Mouse (Mus musculus): ENCODE results near the gene Zfp52. TPM values are rescaled to one million over a fixed set of nuclear protein-coding genes. Genes with fewer than 3 reads are reported as not detected.

Zfp52 gene
- total RNA-seq (2021) = 1 to 10 TPM; 7.5 to 8.9 TPM

DNA sequence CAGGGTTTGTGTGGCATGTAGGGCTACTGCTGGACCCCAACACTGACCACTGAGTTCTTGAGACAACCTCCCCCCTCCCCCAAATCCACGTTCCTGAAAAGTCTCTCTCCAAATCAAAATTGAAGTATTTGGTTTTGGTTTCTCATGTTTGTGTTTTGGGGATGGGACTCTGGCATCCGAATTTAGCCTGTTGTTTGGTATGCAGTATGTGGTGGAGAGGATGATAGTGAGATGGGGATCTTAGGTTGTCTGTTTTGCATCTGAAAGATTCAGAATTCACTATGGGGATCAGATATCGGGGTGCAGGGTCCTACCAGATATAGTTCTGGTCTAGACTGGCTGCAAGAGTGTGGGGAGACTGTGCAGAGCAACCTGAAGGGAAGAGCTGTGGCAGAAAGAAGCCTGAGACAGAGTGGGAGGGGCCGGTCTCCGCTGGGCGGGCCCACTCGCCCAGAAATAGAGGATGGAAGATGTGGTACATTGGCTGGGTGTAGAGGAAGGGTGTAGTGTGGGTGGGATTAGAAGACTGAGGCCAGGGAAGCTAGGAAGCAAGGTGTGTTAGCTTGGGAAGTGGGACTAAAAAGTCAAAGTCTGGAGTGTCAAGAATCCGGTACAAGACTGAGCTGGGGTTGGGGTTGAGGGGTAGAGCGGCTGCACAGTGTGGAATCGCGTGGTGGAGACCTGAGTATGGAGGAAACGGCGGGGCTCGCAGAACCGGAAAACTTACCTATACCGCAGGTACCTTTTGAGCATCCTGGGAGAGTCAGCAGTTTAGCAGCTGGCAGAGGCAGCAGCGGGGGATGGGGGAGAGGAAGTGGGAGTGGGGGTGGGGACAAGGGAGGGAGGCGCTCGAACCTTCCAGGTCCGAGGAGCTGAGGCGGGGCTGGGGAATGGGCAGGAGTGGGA, at the start of gene Zfp52:
Zfp52 (plus strand) TSS at position 444 of the 906 bp plus-strand sequence.
- peak; percentile 57 to 60 for DNase-seq

DNA sequence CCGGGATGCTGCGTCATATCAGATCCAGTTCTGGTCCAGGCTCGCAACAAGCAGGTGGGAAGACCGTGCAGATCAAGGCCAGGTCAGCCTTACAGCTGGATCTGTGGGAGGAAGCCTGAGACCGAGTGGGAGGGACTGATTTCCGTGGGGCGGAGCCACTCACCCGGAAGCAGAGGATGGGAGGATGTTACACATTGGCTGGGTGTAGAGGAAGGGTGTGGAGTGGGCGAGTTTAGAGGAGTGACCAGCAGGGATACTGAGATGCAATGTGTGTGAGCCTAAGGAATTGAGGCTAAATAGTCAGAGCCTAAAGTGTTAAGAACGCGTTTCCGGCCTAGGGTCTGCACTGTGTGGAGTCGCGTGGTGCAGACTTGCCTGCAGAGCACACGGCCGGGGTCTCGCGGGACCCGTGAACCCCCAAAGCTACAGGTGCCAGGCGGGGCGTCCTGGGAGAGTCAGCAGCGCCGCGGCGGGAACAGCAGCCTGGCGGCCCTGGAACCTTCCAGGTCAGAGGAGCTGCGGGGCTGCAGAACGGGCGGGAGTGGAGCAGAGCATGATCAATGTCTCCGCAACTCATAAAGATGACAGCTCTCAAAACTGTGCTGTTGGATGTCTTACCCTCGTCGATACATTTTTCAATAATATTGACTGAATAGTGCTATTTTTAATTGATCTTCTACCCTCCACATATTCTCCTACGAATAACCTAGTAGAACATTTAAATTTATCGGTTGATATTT, 46.4 kb upstream of the Zfp52 start, which contains the start of gene Zfp53:
Zfp53 (plus strand) TSS at position 239 of the 740 bp plus-strand sequence.
- peak; percentile 83 to 84 for DNase-seq

DNA sequence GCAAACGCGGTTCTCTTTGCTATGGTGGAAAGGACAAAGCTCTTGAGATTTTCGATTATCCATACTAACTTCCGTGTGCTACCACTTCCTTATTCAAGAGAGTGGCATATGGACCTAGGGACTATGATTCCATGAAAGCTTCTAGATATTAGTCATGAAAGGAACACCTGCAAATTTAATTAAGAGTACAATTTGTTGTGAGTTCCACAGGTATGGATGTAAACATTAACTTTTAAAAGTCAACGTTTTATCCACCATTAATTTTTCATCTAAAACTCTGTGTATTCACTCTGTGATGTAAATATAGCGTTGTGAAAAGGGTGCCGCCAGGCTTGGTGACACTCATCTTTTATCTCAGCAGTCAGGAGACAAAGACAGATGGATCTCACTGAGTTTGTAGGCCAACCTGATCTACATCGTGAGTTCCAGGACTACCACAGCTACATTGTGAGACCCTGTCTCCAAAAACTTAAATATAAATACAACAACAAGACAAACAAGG, 45.8 kb upstream of the Zfp52 start:
- no peak for DNase-seq

DNA sequence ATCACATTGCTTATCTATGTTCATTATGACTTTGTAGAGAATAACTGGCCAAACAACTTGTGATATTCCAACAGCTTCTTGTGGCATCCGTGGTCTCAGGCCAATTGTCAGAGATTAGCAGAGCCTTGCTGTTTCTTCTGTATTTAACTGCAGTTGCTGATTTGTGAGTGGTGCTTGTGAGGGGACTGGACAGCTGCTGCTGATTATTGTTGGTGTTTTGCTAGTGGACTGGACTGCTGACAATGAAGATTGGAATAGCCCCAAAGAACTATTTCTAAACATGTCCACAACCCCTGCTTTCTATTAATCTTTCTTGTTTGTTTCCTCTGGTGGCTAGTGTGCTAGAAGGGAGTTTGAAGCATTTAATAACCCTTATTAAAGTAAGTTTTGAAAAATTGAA, 34.0 kb upstream of the Zfp52 start:
- no peak for DNase-seq

DNA sequence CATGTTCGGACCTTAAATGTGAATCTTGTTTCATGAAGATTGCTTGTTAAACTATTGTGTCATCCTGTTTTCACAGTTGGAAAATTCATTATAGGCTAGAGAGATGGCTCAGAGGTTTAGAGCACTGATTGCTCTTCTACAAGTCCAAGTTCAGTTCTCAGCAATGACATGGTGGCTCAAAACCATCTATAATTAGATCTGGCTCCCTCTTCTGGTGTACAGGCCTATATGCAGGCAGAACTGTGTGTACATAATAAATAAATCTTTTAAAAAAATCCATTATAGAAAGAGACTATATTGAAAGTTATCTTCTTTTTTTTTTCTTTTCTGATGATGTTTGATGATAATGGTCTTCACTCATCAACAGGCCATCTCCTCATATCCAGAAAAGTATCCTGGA, 30.8 kb upstream of the Zfp52 start:
- DNase-seq = no peak

DNA sequence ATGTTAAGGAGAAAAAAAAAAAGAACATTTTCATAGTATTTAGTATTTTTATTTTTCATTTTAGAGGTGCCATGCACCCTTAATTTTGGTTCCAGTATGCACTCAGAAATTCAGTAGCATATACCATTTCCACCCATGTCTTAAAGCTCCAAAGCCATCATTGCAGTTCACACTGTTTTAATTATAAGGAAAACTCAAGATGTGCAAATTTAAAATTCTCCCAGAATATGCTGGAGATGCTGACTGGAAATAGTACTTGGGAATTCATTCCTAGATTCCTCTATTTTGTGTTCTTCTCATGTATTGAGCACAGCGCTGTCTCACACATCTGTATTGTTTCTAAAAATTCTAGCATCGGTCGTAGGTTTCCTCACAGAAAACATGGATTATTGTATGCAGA, 29.1 kb upstream of the Zfp52 start:
- no peak for DNase-seq

DNA sequence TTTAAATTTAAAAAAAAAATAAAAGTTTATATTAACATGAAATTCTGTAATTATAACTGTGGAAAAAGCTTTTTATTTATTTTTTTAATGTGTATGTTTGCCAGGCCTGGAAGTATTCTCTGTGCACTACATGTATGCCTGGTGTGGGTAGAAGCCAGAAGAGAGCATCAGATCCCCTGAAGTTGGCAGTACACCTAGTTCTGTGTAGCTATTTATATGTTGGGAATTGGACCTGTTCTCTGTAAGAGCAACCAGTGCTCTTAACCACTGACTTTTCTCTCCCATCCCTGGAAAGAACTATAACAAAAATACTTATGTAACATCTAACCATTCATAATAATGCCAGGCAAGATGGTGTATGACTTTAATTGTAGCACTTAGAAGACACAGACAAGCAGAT, 25.6 kb upstream of the Zfp52 start:
- DNase-seq = no peak

DNA sequence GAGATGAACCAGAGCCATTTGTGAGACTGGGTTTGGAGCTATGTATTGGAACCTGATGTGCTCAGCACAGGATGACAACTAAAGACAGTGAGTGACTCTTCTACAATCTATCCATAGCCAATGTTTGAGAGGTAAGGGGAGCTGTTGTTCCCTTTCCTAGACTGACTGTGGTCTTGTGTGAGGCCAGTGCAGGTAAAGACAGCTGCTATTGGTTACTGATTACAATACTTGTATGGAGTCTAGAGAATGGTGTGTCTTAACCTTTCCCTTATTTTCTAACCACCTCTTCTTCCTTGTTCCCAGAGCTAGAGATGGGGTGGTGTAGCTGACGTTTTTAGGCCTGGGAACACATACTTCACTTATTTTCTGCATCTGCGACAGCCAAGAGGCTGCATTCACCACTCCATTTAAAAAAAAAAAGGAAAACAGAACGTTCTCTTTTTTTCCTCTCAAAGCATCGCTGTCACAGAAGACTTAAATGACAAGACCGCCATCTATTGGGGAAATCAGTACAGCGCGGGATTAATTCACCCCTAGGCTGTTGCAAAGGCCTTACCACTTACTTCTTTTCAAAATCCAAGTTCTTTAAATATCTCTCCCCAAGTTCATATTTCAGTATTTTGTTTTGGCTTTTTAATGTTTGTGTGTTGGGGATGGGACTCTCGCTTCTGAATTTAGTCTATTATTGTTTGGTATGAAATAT, 19.8 kb upstream of the Zfp52 start:
- DNase-seq = peak; percentile 51 to 59

DNA sequence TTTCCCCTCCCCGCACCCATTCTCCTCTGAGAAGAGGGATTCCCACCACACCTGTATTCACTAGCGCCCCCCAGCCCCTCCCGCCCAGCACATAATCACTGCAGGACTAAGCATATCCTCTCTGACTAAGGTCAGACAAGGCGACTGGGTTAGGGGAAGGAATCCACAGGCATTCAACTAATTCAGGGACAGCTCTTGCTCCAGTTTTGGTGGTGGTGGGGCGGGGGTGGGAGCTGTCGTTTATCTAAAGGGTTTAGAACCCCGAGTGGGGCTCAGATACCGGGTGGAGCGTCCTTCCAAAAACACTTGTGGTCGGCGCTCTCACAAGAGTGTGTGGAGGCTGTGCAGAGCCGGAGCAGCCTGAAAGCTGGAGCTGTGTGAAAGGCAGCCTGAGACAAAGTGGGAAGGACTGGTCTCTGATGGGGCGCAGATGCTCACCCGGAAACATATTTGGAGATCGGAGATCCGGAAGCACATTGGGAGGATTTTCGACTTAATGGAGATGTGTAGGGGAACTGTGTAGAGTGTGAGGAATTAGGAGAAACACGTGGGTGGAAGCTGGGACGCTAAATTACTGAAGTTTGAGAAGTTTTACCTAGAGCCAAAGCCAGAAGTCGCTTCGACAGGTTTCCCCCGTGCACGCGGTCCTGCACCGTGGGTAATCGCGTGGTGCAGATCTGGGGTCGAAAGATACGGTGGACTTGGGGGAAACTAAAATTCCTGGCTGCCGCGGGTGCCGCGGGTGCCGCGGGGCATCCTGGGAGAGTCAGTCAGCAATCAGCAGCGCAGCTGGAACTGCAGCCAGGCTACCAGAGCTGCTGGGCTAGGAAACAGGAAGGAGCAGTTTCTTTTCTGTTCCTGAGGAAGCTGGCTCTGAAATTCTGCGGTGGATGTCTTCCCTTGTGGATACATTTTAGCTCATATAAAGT, 18.9 kb upstream of the Zfp52 start:
- peak; percentile 58 to 68 for DNase-seq

DNA sequence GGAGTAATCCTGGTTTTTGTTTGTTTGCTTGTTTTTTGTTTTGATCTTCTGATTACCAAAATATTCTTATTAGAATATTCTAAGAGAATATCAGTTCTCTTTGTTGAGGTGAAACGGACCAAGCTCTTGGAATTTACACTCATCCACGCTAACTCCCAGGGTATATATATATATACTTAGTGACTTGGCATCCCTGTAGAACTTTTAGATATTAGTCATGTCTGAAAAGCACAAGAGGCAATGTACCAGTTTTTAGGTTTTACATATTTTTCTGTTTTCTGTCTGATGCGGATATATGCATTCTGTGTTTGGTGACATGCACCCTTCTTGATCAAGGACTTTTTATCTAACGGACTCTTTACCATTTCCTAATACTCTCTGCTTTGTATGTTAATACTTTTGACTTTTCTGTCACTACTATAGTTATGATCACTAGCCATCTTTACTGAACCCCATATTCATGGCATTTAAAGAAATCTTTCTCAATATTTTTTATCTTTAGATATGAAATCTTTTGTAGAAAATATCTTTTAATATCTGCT, 18.1 kb upstream of the Zfp52 start:
- DNase-seq = no peak

DNA sequence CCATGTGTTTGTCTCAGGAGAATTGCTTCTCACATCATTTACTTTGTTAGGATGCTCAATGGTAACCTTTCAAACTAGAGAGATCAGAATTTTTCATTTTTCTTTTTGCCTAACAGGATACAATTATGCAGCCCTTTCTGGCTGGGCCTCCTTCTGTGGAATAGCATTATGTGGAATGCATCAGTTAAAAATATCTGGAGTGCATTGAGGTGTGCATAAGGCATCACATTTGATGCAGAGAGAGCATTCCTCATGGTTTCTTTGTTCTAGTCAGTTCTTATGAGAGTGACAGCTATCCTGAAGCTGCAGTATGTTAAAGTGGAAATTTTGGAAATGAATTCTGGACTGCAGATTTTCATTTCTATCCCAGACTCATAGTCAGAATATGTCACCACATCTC, 9.1 kb upstream of the Zfp52 start:
- DNase-seq = no peak

DNA sequence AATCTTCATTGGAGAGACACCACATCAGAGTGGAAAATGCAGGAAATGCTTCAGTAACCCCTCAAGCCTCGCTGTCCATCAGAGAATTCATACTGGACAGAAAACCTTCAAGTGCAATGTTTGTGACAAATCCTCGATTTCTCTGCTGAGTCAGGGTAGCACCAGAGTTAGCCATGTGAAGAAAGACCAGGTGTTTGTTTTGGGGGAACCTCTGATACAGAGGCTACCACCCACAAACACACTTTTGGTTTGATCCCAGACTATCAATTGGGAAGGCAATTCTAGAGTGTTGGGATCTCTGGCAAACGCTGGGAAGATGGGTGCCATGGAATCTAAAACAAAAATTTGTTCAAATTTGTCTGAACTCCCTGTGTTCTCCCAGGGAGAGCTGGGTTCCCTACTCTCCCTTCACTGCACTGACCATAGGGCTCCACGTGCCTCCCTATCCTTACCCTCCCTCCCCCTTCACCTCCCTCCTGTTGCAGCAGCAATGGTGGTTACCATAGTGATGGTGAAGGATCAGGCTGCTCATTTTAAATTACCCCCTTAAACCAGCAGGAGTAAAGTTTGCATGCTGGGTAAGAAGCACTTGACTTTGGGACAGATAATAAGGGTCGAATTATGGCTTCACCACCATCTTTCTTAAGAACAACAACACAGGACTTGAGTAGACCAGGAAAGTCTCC, 4.6 kb upstream of the Zfp52 start:
- DNase-seq = no peak

DNA sequence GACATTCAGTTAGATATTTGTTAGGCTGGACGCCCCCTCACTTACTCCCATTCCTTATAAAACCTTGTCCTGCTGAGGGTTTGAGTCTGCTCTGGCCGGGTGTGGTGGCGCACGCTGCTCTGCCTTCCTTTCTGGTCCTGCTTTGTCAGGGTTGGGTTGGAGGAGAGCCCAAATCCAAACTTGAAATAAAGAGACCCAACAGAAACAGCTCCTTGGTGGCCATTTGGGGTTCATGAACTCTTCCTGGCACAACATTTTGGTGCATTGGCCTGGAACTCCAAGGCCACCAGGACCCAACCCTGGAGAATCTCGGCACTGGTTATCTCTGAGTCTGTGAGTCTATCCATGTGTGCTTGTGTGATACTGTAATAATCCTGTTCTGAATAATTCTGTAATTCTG, 3.7 kb upstream of the Zfp52 start:
- DNase-seq = peak in 1 of 2 experiments; percentile 15

DNA sequence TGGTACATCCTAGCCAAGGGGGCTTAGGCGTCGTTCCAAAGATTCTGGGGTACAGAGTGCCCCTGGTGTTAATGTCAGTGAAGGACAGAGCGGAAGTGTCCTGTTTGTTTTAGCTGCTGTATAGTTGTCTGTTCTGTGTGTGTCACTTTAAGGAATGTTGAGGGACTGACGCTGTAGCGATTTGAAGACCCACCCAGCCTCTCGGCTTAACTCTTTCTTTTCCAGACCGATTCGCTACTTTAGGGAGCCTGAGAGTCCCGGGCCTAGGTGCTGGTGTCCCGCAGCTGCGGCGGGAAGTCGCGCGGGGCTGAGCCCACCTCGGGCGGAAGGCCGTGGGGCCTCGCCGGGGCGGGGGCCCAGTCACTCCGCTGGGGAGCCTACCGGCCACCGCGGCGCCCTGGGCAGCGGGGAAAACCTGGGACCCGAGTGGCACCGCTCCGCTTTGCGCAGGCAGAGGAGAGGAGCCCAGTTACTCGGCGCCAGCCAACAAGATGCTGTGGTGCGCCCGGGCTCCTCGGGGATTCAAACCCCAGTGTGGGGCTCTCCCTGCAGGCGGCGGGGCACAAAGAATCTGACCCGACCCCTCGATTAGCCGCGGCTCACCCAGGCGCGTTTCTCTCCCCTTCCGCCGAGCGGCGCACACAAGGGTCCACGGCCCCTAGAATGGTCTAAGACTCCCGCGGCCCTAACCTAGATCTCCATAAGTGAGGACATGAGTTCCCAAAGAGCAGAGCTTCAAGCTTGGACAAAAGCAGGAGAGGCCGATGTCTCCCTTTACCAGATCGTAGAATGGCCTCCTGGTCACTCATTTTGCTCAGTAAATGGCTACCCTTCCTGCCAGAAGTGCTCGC, 3.0 kb upstream of the Zfp52 start:
- peak; percentile 74 to 80 for DNase-seq

DNA sequence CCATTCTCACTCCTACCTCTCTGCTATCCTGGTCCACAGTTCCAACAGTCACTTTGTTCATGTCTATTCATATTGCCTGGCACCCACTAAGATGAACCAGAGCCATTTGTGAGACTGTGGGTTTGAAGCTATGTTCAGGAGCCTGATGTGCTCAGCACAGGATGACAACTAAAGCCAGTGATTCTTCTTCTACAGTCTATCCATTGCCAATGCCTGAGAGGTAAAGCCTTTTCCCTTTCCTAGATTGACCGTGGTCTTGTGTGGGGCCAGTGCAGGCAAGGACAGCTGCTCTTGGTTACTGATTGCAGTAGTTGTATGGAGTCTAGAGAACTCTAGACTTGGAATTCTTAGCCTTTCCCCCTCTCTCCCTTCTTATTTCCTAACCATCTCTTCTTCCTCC, 1.4 kb upstream of the Zfp52 start:
- DNase-seq = no peak

DNA sequence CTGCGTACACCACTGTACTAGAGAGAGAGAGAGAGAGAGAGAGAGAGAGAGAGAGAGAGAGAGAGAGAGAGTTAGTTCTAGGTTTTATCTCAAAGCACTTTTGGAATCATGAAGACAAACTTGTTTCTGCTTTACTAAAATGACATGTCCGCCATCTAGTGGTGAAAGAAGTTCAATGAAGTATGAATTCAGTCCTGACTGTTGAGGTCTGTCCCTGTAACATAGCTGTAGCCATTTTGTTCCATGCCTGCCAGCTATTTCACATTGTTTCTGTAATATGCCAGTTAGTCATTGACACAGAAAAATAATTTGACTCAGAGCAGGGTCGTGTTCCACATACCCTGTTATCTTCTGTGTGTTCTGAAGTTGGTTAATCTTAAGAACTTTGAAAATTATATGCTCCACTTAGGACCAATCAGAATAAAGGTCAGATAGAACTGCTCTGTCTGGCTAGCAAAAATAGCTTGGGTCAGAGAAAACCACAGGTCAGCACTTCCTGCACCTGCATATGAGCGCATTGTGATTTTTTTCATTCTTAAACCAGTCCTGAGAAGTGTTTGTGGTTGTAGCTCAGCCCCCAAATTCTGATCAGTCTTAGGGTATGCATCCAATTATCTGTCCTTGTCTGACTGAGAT, 761 bp upstream of the Zfp52 start:
- no peak for DNase-seq

DNA sequence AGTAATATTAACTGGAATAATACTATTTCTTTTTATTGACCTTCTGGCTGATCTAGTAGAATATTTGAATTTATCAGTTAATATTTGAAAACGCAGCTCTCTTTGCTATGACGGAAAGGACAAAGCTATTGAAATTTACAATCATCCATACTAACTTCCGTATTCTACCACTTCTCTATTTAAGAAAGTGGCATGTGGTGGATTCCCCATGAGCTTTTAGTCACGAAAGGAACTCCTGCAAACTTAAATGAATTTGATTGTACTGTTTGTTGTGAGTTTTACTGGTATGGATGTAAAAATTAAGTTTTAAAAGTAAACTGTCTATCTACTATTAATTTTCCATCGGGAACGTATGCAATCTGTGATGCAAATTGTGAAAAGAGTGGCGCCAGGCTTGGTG, 757 bp downstream of the Zfp52 start:
- no peak for DNase-seq

DNA sequence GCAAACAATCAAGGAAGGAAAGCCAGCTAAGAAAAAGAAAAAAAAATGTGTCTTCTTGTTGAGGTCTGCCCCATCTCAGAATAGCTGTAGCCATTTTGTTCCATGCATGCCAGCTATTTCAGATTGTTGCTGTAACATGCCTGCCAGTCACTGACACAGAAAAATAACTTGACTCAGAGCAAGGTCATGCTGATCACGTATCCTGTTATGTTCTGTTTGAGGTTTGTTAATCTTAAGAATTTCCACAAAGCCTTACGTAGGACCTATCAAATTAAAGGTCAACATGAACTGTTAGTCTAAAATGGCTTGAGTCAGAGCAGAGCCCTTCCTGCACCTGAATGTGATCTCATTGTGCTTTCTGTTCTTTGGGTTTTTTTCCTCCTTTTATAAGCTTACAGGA, 1.3 kb downstream of the Zfp52 start:
- no peak for DNase-seq

DNA sequence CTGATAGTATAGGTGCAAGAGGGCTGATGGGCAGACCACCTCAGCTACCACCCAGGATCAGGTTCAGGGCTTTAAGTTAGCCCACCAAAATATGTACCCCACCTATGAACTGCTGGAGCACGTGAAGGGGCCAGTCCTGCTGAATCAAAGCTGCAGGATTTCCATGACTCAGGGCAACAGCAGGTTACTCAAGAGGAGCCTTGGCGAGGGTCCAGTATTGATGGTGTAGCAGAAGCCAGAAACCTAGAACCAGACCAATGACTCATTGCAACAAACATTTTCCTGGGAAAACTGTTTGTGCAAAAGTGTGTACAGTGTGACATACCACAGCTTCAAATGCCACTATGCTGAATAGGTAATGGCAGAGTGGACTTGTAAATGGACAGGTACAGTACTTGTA, 22.5 kb downstream of the Zfp52 start:
- DNase-seq = no peak
